Mouse (Mus musculus) lung, postnatal 0 days (tissue): Measurements from ENCODE around the gene Lmntd1.

Experiments used
- CTCF ChIP-seq: IDR thresholded peaks from 2 replicates; pipeline ENCODE4 v1.5.1; 2016; ENCODE audit warnings: antibody characterized with exemption, mild to moderate bottlenecking
- EP300 ChIP-seq: IDR thresholded peaks from 2 replicates; pipeline ENCODE4 v1.6.1; 2016; ENCODE audit warnings: antibody characterized with exemption, mild to moderate bottlenecking, control low read depth

GRCm38 (mm10) chr6:145346789-145347557, 267.1 kb downstream of the Lmntd1 start:
- TF ChIP-seq EP300 (no peak), CTCF (no peak)
